23 mouse cellular contexts compared by ENCODE assay signal in genomic region chr19:60979581-60979980, GRCm38 (mm10).
A peak's percentile ranks its signal among the peaks of the same experiment; 100 is the strongest.
DNase-seq lines count a peak whose midpoint lies in the region; ATAC-seq lines count a peak whose summit lies in the region.
"Had no signal": no experiment of that assay in that cellular context is flagged by ENCODE, and none has a peak within 500 bp of the region (broad histone marks: within the 10 kb centered on the region; RNA-seq: fewer than 3 reads in every experiment).

No protein-coding gene starts in this region.

- no peak overlapping the region for H3K27ac ChIP-seq in heart, embryonic 11.5 days (ENCODE audit: low read depth, low read length)
- H3K27ac ChIP-seq in liver, embryonic 11.5 days (ENCODE audit: low read depth, low read length), result no peak overlapping the region
- H3K27ac ChIP-seq: embryonic facial prominence, embryonic 10.5 days; embryonic facial prominence, embryonic 12.5 days; forebrain, embryonic 13.5 days; forebrain, embryonic 15.5 days had no signal

- no peak overlapping the region for H3K4me2 ChIP-seq in heart, embryonic 11.5 days
- no peak overlapping the region for H3K4me2 ChIP-seq in liver, embryonic 11.5 days
- H3K4me2 ChIP-seq: embryonic facial prominence, embryonic 12.5 days; forebrain, embryonic 13.5 days; forebrain, embryonic 15.5 days had no signal

- no peak for ATAC-seq in heart, embryonic 11.5 days (replicated peaks; ENCODE audit: insufficient number of reproducible peaks, low FRiP score, low TSS enrichment)
- peak; percentile 72 for ATAC-seq in common myeloid progenitor, adult 5-6 weeks (replicated peaks; ENCODE audit: low read depth, poor library complexity, severe bottlenecking)
- 0 out of 2 replicates have a peak, but pooled peaks have one; percentile 26 for ATAC-seq in megakaryocyte, adult 5-6 weeks (ENCODE audit: poor library complexity, severe bottlenecking)
- ATAC-seq in liver, embryonic 11.5 days (replicated peaks; ENCODE audit: low FRiP score), result no peak
- ATAC-seq: activated CD4-positive, CD25-positive, alpha-beta regulatory T cell, adult 4 months; forebrain, embryonic 13.5 days; forebrain, embryonic 15.5 days; forebrain, postnatal 0 days; Patski had no signal

- WGBS in heart, embryonic 11.5 days (ENCODE audit: insufficient replicate concordance), result 84% methylated on average over 1 of the region's 1 CpGs
- WGBS in liver, embryonic 11.5 days, result 76% methylated on average over 1 of the region's 1 CpGs

- H3K27me3 ChIP-seq in heart, embryonic 11.5 days (ENCODE audit: control insufficient read depth, insufficient read depth, low read length), result no peaks in the 10 kb centered on the region
- no peaks in the 10 kb centered on the region for H3K27me3 ChIP-seq in liver, embryonic 11.5 days (replicated peaks; ENCODE audit: control insufficient read depth, insufficient read depth, low read length)
- H3K27me3 ChIP-seq: embryonic facial prominence, embryonic 12.5 days; forebrain, embryonic 13.5 days; forebrain, embryonic 15.5 days; Patski had no signal

- H3K9me3 ChIP-seq in heart, embryonic 11.5 days (replicated peaks; ENCODE audit: control insufficient read depth, low read length), result no peaks in the 10 kb centered on the region
- H3K9me3 ChIP-seq in liver, embryonic 11.5 days (ENCODE audit: control insufficient read depth, low read length), result no peaks in the 10 kb centered on the region
- H3K9me3 ChIP-seq: embryonic facial prominence, embryonic 10.5 days; embryonic facial prominence, embryonic 12.5 days; forebrain, embryonic 13.5 days; forebrain, embryonic 15.5 days; G1E had no signal

- H3K4me1 ChIP-seq in heart, embryonic 11.5 days (ENCODE audit: control insufficient read depth, insufficient read depth, low read length), result no peaks in the 10 kb centered on the region
- no peaks in the 10 kb centered on the region for H3K4me1 ChIP-seq in liver, embryonic 11.5 days (replicated peaks; ENCODE audit: control insufficient read depth, insufficient read depth, low read length)
- H3K4me1 ChIP-seq: embryonic facial prominence, embryonic 10.5 days; embryonic facial prominence, embryonic 12.5 days; forebrain, embryonic 13.5 days; forebrain, embryonic 15.5 days had no signal

- H3K4me3 ChIP-seq in heart, embryonic 11.5 days (ENCODE audit: low read depth, low read length), result no peak overlapping the region
- no peak overlapping the region for H3K4me3 ChIP-seq in liver, embryonic 11.5 days (ENCODE audit: low read depth, low read length)
- H3K4me3 ChIP-seq: embryonic facial prominence, embryonic 10.5 days; embryonic facial prominence, embryonic 12.5 days; forebrain, embryonic 13.5 days; forebrain, embryonic 15.5 days had no signal

- H3K9ac ChIP-seq in heart, embryonic 11.5 days (ENCODE audit: low read depth, low read length), result no peak overlapping the region
- no peak overlapping the region for H3K9ac ChIP-seq in liver, embryonic 11.5 days (ENCODE audit: low read depth, low read length)
- H3K9ac ChIP-seq: embryonic facial prominence, embryonic 12.5 days; forebrain, embryonic 13.5 days; forebrain, embryonic 15.5 days; forebrain, postnatal 0 days had no signal

- H3K36me3 ChIP-seq in heart, embryonic 11.5 days (ENCODE audit: control insufficient read depth, insufficient read depth, low read length), result no peaks in the 10 kb centered on the region
- H3K36me3 ChIP-seq in liver, embryonic 11.5 days (ENCODE audit: control insufficient read depth, insufficient read depth, low read length), result no peaks in the 10 kb centered on the region
- H3K36me3 ChIP-seq: embryonic facial prominence, embryonic 10.5 days; embryonic facial prominence, embryonic 12.5 days; forebrain, embryonic 15.5 days; G1E had no signal

- DNase-seq in heart, adult 11 months, result peak; percentile 58
- no peak for DNase-seq in liver, embryonic 11.5 days (ENCODE audit: low spot score)
- DNase-seq in lung, postnatal 4 days, result no peak
- no peak for DNase-seq in cerebellum, adult 9-10 months
- DNase-seq: adrenal gland, adult 8-10 months; adrenal gland, postnatal 14 days; adrenal gland, postnatal 36 days; cerebellum, adult 11-12 months; cerebellum, adult 2 months; cerebellum, adult 9-11 months; cerebellum, postnatal 14 days; cerebellum, postnatal 36 days; forebrain, postnatal 0 days had no signal

Comparison
In these comparisons a context has a peak if more than half of its experiments do, and no peak if none do; other contexts are left out.
1. ATAC-seq: peak in common myeloid progenitor, adult 5-6 weeks (single experiment) and megakaryocyte, adult 5-6 weeks (single experiment); none in heart, embryonic 11.5 days (single experiment) and liver, embryonic 11.5 days (single experiment).